In genomic region chr13:92530721-92531211, GRCm38 (mm10) we compare ENCODE assay signal across 8 mouse cellular contexts. TPM values are rescaled to one million over a fixed set of nuclear protein-coding genes. Genes with fewer than 3 reads are reported as not detected.
DNase-seq lines count a peak whose midpoint lies in the region; ATAC-seq and TF ChIP-seq lines count a peak whose summit lies in the region.

Gene Zfyve16, minus strand, starts transcription at chr13:92530868.

- H3K27ac ChIP-seq in forebrain, embryonic 10.5 days = peak within 1 kb of the TSS; percentile 92
- peak within 1 kb of the TSS; percentile 98 for H3K27ac ChIP-seq in heart, embryonic 15.5 days
- H3K27ac ChIP-seq in liver, embryonic 14.5 days = peak within 1 kb of the TSS; percentile 63
- peak within 1 kb of the TSS; percentile 90 for H3K27ac ChIP-seq in neural tube, embryonic 11.5 days (ENCODE audit: low read depth, low read length)
- peak within 1 kb of the TSS; percentile 95 for H3K27ac ChIP-seq in stomach, postnatal 0 days (replicated peaks)

- no peaks in the 10 kb centered on the region; the same call in 1 of the 2 replicates for H3K36me3 ChIP-seq in forebrain, embryonic 10.5 days (replicated peaks)
- H3K36me3 ChIP-seq in heart, embryonic 15.5 days = no peaks in the 10 kb centered on the region
- H3K36me3 ChIP-seq in liver, embryonic 14.5 days (replicated peaks; ENCODE audit: control insufficient read depth, insufficient read depth, low read depth) = no peaks in the 10 kb centered on the region
- H3K36me3 ChIP-seq in neural tube, embryonic 11.5 days (ENCODE audit: control insufficient read depth, insufficient read depth, low read length) = no peaks in the 10 kb centered on the region
- H3K36me3 ChIP-seq in stomach, postnatal 0 days (ENCODE audit: control insufficient read depth, insufficient read depth, low read length) = no peaks in the 10 kb centered on the region

- H3K4me3 ChIP-seq in forebrain, embryonic 10.5 days = peak within 1 kb of the TSS; percentile 75
- peak within 1 kb of the TSS; percentile 80 for H3K4me3 ChIP-seq in heart, embryonic 15.5 days
- peak within 1 kb of the TSS; percentile 74 to 82 for H3K4me3 ChIP-seq in liver, embryonic 14.5 days (ENCODE audit: insufficient read depth in 1 of 2, low read depth in 2 of 2, low read length in 2 of 2)
- peak within 1 kb of the TSS; percentile 60 for H3K4me3 ChIP-seq in neural tube, embryonic 11.5 days (ENCODE audit: low read depth, low read length)
- H3K4me3 ChIP-seq in stomach, postnatal 0 days (ENCODE audit: low read depth, low read length) = peak within 1 kb of the TSS; percentile 78

- peak within 1 kb of the TSS; percentile 65 for H3K4me2 ChIP-seq in heart, embryonic 15.5 days
- peak within 1 kb of the TSS; percentile 89 for H3K4me2 ChIP-seq in liver, embryonic 14.5 days (ENCODE audit: low read depth)
- H3K4me2 ChIP-seq in neural tube, embryonic 11.5 days (ENCODE audit: low read depth) = peak within 1 kb of the TSS; percentile 72
- peak within 1 kb of the TSS; percentile 77 for H3K4me2 ChIP-seq in stomach, postnatal 0 days (replicated peaks; ENCODE audit: low read depth)

- peak; percentile 98 for ATAC-seq in heart, embryonic 15.5 days (replicated peaks; ENCODE audit: insufficient number of reproducible peaks, insufficient read depth, low FRiP score, low read depth)
- ATAC-seq in liver, embryonic 14.5 days (ENCODE audit: insufficient read depth) = peak; percentile 94
- ATAC-seq in neural tube, embryonic 11.5 days (ENCODE audit: insufficient read depth, low FRiP score, low TSS enrichment) = peak; percentile 98
- peak; percentile 95 for ATAC-seq in stomach, postnatal 0 days (ENCODE audit: low FRiP score, low TSS enrichment)

- H3K9ac ChIP-seq in heart, embryonic 15.5 days = peak within 1 kb of the TSS; percentile 85
- H3K9ac ChIP-seq in liver, embryonic 14.5 days (replicated peaks) = peak within 1 kb of the TSS; percentile 66
- H3K9ac ChIP-seq in neural tube, embryonic 11.5 days (ENCODE audit: low read length) = peak within 1 kb of the TSS; percentile 78
- H3K9ac ChIP-seq in stomach, postnatal 0 days (ENCODE audit: low read length) = peak within 1 kb of the TSS; percentile 82

- H3K4me1 ChIP-seq in forebrain, embryonic 10.5 days = peaks cover 14% of the 10 kb centered on the region
- peaks cover 8% of the 10 kb centered on the region for H3K4me1 ChIP-seq in heart, embryonic 15.5 days (replicated peaks)
- H3K4me1 ChIP-seq in liver, embryonic 14.5 days (replicated peaks; ENCODE audit: control insufficient read depth in 2 of 2, insufficient read depth in 2 of 2, low read length in 1 of 2) = peaks cover 4% of the 10 kb centered on the region in 2 experiments; a peak in 3 of 4 replicates
- H3K4me1 ChIP-seq in neural tube, embryonic 11.5 days (ENCODE audit: control insufficient read depth, insufficient read depth, low read length) = peaks cover 4% of the 10 kb centered on the region
- no peaks in the 10 kb centered on the region for H3K4me1 ChIP-seq in stomach, postnatal 0 days (replicated peaks; ENCODE audit: control insufficient read depth, insufficient read depth)

- TF ChIP-seq CTCF in liver, embryonic 14.5 days (IDR thresholded peaks at IDR 0.05; ENCODE audit: low read depth) = no peak
- TF ChIP-seq CTCF in stomach, postnatal 0 days (IDR thresholded peaks at IDR 0.05; ENCODE audit: low read depth) = no peak

- DNase-seq in CD8-positive naive resting alpha-beta T cell, adult 2 months (ENCODE audit: low read depth in 2 of 2, low spot score in 2 of 2) = peak; percentile 88 to 89
- peak; percentile 81 for DNase-seq in c-Kit-positive CD71-negative TER-119-negative erythroid progenitor cells, embryonic 14.5 days (ENCODE audit: low read depth)
- DNase-seq in forebrain, embryonic 10.5 days (ENCODE audit: extremely low spot score, low spot score) = peak; percentile 98
- peak; percentile 97 to 98 for DNase-seq in kidney, postnatal 25 days
- peak; percentile 75 to 86 (median 76) for DNase-seq in liver, embryonic 14.5 days (ENCODE audit: low read depth in 3 of 3, low spot score in 3 of 3)
- peak; percentile 99 for DNase-seq in neural tube, embryonic 11.5 days (ENCODE audit: low spot score)
- DNase-seq in stomach, postnatal 0 days (ENCODE audit: low spot score) = peak; percentile 95

- 0% methylated on average over 46 of the region's 46 CpGs for WGBS in forebrain, embryonic 10.5 days
- WGBS in heart, embryonic 15.5 days = under 1% methylated on average over 46 of the region's 46 CpGs
- WGBS in liver, embryonic 14.5 days (ENCODE audit: insufficient replicate concordance) = under 1% methylated on average over 46 of the region's 46 CpGs
- WGBS in neural tube, embryonic 11.5 days = under 1% methylated on average over 42 of the region's 46 CpGs
- under 1% methylated on average over 44 of the region's 46 CpGs for WGBS in stomach, postnatal 0 days

- no peaks in the 10 kb centered on the region for H3K27me3 ChIP-seq in forebrain, embryonic 10.5 days (ENCODE audit: poor library complexity, severe bottlenecking)
- no peaks in the 10 kb centered on the region for H3K27me3 ChIP-seq in heart, embryonic 15.5 days
- no peaks in the 10 kb centered on the region for H3K27me3 ChIP-seq in liver, embryonic 14.5 days (ENCODE audit: control insufficient read depth, insufficient read depth, low read length)
- H3K27me3 ChIP-seq in neural tube, embryonic 11.5 days (ENCODE audit: control insufficient read depth, insufficient read depth, low read length) = no peaks in the 10 kb centered on the region
- no peaks in the 10 kb centered on the region for H3K27me3 ChIP-seq in stomach, postnatal 0 days (ENCODE audit: control insufficient read depth, insufficient read depth, low read length)

- H3K9me3 ChIP-seq in forebrain, embryonic 10.5 days = no peaks in the 10 kb centered on the region
- no peaks in the 10 kb centered on the region for H3K9me3 ChIP-seq in heart, embryonic 15.5 days (replicated peaks)
- no peaks in the 10 kb centered on the region for H3K9me3 ChIP-seq in liver, embryonic 14.5 days (ENCODE audit: control insufficient read depth, low read length)
- no peaks in the 10 kb centered on the region for H3K9me3 ChIP-seq in neural tube, embryonic 11.5 days (ENCODE audit: control insufficient read depth, low read length)
- no peaks in the 10 kb centered on the region for H3K9me3 ChIP-seq in stomach, postnatal 0 days (ENCODE audit: control insufficient read depth, low read length)

- no peak for TF ChIP-seq EP300 in liver, embryonic 14.5 days (IDR thresholded peaks at IDR 0.05; ENCODE audit: low read depth)
- no peak for TF ChIP-seq EP300 in stomach, postnatal 0 days (optimal IDR thresholded peaks at IDR 0.05)

RNA-seq across cellular contexts. Expression of gene Zfyve16, which starts in this region (rescaled TPM):
- polyA plus RNA-seq in forebrain, embryonic 10.5 days (2016; fragmentation: Nextera tagmentation; extraction: Ambion mirVana) = 10.0 and 10.3 TPM in 2 replicates
- 6.9 and 7.4 TPM in 2 replicates for polyA plus RNA-seq in heart, embryonic 15.5 days (2015; fragmentation: Nextera tagmentation; extraction: Ambion mirVana)
- polyA plus RNA-seq in liver, embryonic 14.5 days (2012; rRNA removed) = 0.83 and 1.3 TPM in 2 replicates
- 1.4 and 1.5 TPM in 2 replicates for polyA plus RNA-seq in liver, embryonic 14.5 days (2014; fragmentation: Nextera tagmentation; extraction: Ambion mirVana)
- 13.4 and 14.7 TPM in 2 replicates for polyA plus RNA-seq in neural tube, embryonic 11.5 days (2014; fragmentation: Nextera tagmentation; extraction: Ambion mirVana)
- polyA plus RNA-seq in stomach, postnatal 0 days (2015; fragmentation: Nextera tagmentation; extraction: Ambion mirVana) = 3.9 and 4.2 TPM in 2 replicates

Comparison
In these comparisons a context has a peak if more than half of its experiments do, and no peak if none do; other contexts are left out.
1. Peak in every context shown above with its lines: DNase-seq, ATAC-seq, H3K4me3 ChIP-seq and H3K27ac ChIP-seq.